Mouse (Mus musculus): ENCODE results near the gene Mansc4.

GRCm38 (mm10) chr6:147049239-147049805 lies 37.5 kb downstream of the Mansc4 start:
- TF ChIP-seq CTCF (IDR thresholded peaks at IDR 0.05 in 2 of 3, conservative IDR thresholded peaks at IDR 0.05 in 1 of 3; ENCODE audit: control insufficient read depth in 1 of 3, insufficient read depth in 1 of 3, low read depth in 2 of 3, low read length in 3 of 3, poor library complexity in 1 of 3, severe bottlenecking in 1 of 3) (no peak), CHD1 (IDR thresholded peaks at IDR 0.05; ENCODE audit: low read depth, low read length) (no peak), POLR2A (IDR thresholded peaks at IDR 0.05; ENCODE audit: control insufficient read depth in 1 of 2, insufficient read depth in 1 of 2, low read depth in 1 of 2, low read length in 2 of 2, poor library complexity in 1 of 2) (no peak), EP300 (IDR thresholded peaks at IDR 0.05; ENCODE audit: low read depth in 1 of 2, low read length in 2 of 2) (no peak)
